Mouse (Mus musculus): ENCODE data around the gene Hnrnpk. TPM values are rescaled to one million over a fixed set of nuclear protein-coding genes. Genes with fewer than 3 reads are reported as not detected.
"Not testable (repeated sequence)": the region's sequence is repeated elsewhere in the genome, so short reads cannot be mapped to it uniquely, and the experiment has no call there.

Hnrnpk gene
- polyA plus RNA-seq (2016; fragmentation: Nextera tagmentation; extraction: Ambion mirVana) = 2,221 and 2,293 TPM in 2 replicates

- WGBS = 8% methylated on average over 17 of the region's 17 CpGs
- Histone ChIP-seq H3K4me1 (peaks cover 19% of the 10 kb centered on the region), H3K36me3 (peaks cover 31% of the 10 kb centered on the region), H3K27ac (replicated peaks) (peak within 1 kb of the TSS; percentile 100), H3K4me3 (peak within 1 kb of the TSS; percentile 97)
- H3K27me3 ChIP-seq (ENCODE audit: low read depth, poor library complexity, severe bottlenecking); DNase-seq (ENCODE audit: low spot score); H3K9me3 ChIP-seq (replicated peaks): not testable (repeated sequence)
Measured at GRCm38 (mm10) chr13:58403243-58403642, at the start of gene Hnrnpk. Hnrnpk (minus strand) TSS chr13:58403343.

GRCm38 (mm10) chr13:58452246-58452645, 49.1 kb upstream of the Hnrnpk start:
- DNase-seq (ENCODE audit: low spot score) = no peak
- 72% methylated on average over 4 of the region's 4 CpGs for WGBS

DNA sequence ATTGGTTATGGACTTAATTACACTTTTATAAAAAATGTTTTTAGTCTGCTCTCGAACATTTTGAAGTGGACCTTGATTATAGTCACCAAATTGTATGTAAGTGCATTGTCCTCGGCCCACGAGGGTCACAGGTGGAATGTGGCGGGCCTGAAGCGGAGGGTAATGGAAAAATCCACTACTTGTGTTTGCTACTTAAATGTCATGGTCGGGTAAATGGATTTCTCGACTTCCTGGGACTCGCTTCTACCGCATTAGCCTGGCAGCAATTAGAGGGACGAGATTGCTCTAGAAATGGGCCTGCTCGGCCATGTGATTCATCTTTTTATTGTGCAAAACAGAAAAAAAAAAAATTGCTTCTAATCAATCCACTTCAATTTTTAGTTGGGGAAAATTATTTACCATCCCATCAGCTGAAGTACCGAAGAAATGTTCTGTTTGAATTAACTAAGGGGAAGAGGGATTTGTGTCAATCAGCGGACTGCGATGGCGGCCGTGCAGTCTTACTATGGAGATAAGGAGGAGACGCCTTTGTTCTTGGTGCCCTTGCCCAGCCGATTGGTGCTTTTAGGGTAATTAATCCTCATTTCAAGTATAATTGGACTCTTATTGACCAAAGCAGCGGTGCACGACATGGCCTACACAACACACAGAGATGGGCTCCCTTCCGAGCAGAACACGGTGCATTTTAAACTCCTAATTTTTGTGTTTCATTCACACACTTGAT, 47.5 kb upstream of the Hnrnpk start:
- no peaks in the 10 kb centered on the region; the same call in 1 of the 2 replicates for H3K9me3 ChIP-seq (replicated peaks)
- H3K36me3 ChIP-seq = no peaks in the 10 kb centered on the region
- H3K4me3 ChIP-seq = 0 out of 2 replicates have a peak overlapping the region, but pooled peaks have one; percentile 24
- 0 out of 2 replicates have a peak overlapping the region, but pooled peaks have one; percentile 49 for H3K27ac ChIP-seq (replicated peaks)
- H3K27me3 ChIP-seq (ENCODE audit: low read depth, poor library complexity, severe bottlenecking) = peaks cover 53% of the 10 kb centered on the region
- H3K4me1 ChIP-seq = peaks cover 30% of the 10 kb centered on the region
- 51% methylated on average over 22 of the region's 22 CpGs for WGBS
- no peak for DNase-seq (ENCODE audit: low spot score)

More at GRCm38 (mm10) chr13:58452246-58452645, 49.1 kb upstream of the Hnrnpk start:
- no peak overlapping the region for H3K4me3 ChIP-seq
- no peak overlapping the region for H3K27ac ChIP-seq (replicated peaks)
- H3K36me3 ChIP-seq = no peaks in the 10 kb centered on the region
- peaks cover 54% of the 10 kb centered on the region for H3K27me3 ChIP-seq (ENCODE audit: low read depth, poor library complexity, severe bottlenecking)
- peaks cover 39% of the 10 kb centered on the region for H3K4me1 ChIP-seq
- no peaks in the 10 kb centered on the region; the same call in 1 of the 2 replicates for H3K9me3 ChIP-seq (replicated peaks)

DNA sequence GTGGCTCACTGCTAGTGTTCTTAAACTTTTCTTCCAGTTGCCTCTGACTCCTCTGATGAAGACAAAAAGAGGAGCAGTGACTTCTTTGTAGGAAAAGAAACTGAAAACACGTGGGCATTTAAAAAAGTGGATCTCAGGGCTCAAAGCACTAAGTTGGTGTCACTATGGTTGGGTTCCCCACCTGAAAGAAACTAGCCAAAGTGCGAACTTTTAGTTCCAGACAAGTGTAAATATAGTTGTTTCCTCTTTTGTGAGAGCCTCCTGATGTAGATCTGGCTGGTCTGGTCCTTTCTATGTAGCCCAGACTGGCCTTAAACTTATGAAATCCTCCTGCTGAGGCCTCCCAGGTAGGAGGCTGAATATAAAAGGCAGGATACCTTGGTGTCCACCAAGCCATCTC, 43.4 kb upstream of the Hnrnpk start:
- Histone ChIP-seq H3K4me3 (no peak overlapping the region), H3K36me3 (no peaks in the 10 kb centered on the region), H3K27me3 (ENCODE audit: low read depth, poor library complexity, severe bottlenecking) (peaks cover 12% of the 10 kb centered on the region), H3K27ac (replicated peaks) (no peak overlapping the region), H3K9me3 (replicated peaks) (no peaks in the 10 kb centered on the region), H3K4me1 (peaks cover 13% of the 10 kb centered on the region)
- WGBS = 80% methylated on average over 2 of the region's 2 CpGs
- DNase-seq (ENCODE audit: low spot score) = no peak

GRCm38 (mm10) chr13:58443787-58444186, 40.6 kb upstream of the Hnrnpk start:
- Histone ChIP-seq H3K4me1 (peaks cover 6% of the 10 kb centered on the region), H3K27ac (replicated peaks) (no peak overlapping the region), H3K36me3 (no peaks in the 10 kb centered on the region), H3K27me3 (ENCODE audit: low read depth, poor library complexity, severe bottlenecking) (no peaks in the 10 kb centered on the region), H3K9me3 (replicated peaks) (no peaks in the 10 kb centered on the region), H3K4me3 (no peak overlapping the region)
- DNase-seq (ENCODE audit: low spot score) = no peak
- WGBS = 70% methylated on average over 7 of the region's 7 CpGs

DNA sequence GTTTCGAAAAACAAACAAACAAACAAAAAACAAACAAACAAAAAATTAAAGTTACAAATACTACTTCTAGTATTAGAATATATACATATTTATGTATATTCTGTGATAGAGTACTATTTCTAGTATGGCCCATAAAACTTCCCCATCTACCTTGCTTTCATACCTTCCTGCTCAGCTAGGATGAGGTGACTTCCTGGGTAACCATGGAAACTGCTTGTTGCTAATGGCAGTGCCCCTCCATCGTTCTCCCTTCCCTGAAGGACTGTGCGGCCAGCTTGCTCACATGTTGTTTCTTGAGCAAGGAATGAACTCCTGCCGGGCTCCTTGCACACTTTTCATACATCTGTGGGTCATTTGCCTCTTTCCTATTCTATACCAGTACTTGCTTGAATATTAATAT, 40.2 kb upstream of the Hnrnpk start:
- no peaks in the 10 kb centered on the region for H3K36me3 ChIP-seq
- no peak overlapping the region for H3K4me3 ChIP-seq
- no peak for DNase-seq (ENCODE audit: low spot score)
- no peaks in the 10 kb centered on the region for H3K9me3 ChIP-seq (replicated peaks)
- WGBS = 72% methylated on average over 4 of the region's 4 CpGs
- peaks cover 11% of the 10 kb centered on the region for H3K4me1 ChIP-seq
- H3K27me3 ChIP-seq (ENCODE audit: low read depth, poor library complexity, severe bottlenecking) = no peaks in the 10 kb centered on the region
- no peak overlapping the region for H3K27ac ChIP-seq (replicated peaks)

- Histone ChIP-seq H3K9me3 (replicated peaks) (no peaks in the 10 kb centered on the region), H3K27me3 (ENCODE audit: low read depth, poor library complexity, severe bottlenecking) (no peaks in the 10 kb centered on the region), H3K4me1 (peaks cover 14% of the 10 kb centered on the region), H3K36me3 (no peaks in the 10 kb centered on the region), H3K27ac (replicated peaks) (no peak overlapping the region), H3K4me3 (no peak overlapping the region)
- 56% methylated on average over 2 of the region's 2 CpGs for WGBS
- no peak for DNase-seq (ENCODE audit: low spot score)
Measured at GRCm38 (mm10) chr13:58439716-58440115, 36.6 kb upstream of the Hnrnpk start.

- WGBS = 66% methylated on average over 10 of the region's 10 CpGs
- H3K4me3 ChIP-seq = no peak overlapping the region
- H3K36me3 ChIP-seq = no peaks in the 10 kb centered on the region
- no peak overlapping the region for H3K27ac ChIP-seq (replicated peaks)
- DNase-seq (ENCODE audit: low spot score) = no peak
- H3K9me3 ChIP-seq (replicated peaks) = no peaks in the 10 kb centered on the region
- 0 out of 2 replicates have a peak, but pooled peaks cover 6% of the 10 kb centered on the region for H3K4me1 ChIP-seq
- no peaks in the 10 kb centered on the region for H3K27me3 ChIP-seq (ENCODE audit: low read depth, poor library complexity, severe bottlenecking)
Measured at GRCm38 (mm10) chr13:58423061-58423660, 20.0 kb upstream of the Hnrnpk start.

DNA sequence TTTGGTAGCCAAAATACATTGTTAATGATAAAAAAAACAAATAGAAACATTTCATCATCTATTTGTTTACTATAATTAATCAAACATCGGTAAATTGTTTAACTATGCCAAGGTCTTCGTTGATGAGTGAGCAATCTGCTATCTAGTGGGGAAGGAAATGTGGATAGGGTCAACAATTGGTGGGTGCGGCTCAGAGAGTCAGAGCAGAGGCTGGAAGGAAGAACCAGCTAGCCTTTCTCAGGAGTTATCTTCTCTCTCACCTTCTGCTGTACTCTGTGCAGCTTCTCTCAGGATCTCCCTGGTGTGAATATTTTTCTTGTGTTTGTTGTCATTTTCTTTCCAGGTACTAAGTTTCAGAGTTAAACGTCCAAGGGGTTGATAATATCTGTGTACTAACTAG, 19.1 kb upstream of the Hnrnpk start:
- no peak overlapping the region for H3K4me3 ChIP-seq
- WGBS = 88% methylated on average over 4 of the region's 4 CpGs
- H3K9me3 ChIP-seq (replicated peaks) = no peaks in the 10 kb centered on the region
- no peak overlapping the region for H3K27ac ChIP-seq (replicated peaks)
- no peaks in the 10 kb centered on the region for H3K36me3 ChIP-seq
- H3K4me1 ChIP-seq = 0 out of 2 replicates have a peak, but pooled peaks cover 6% of the 10 kb centered on the region
- no peaks in the 10 kb centered on the region for H3K27me3 ChIP-seq (ENCODE audit: low read depth, poor library complexity, severe bottlenecking)
- DNase-seq (ENCODE audit: low spot score) = no peak

- no peak for DNase-seq (ENCODE audit: low spot score)
- WGBS = 79% methylated on average over 4 of the region's 4 CpGs
- no peak overlapping the region for H3K27ac ChIP-seq (replicated peaks)
Measured at GRCm38 (mm10) chr13:58421026-58421425, 17.9 kb upstream of the Hnrnpk start.

GRCm38 (mm10) chr13:58419266-58419665, 16.1 kb upstream of the Hnrnpk start:
- no peaks in the 10 kb centered on the region for H3K27me3 ChIP-seq (ENCODE audit: low read depth, poor library complexity, severe bottlenecking)
- no peak overlapping the region for H3K27ac ChIP-seq (replicated peaks)
- no peak for DNase-seq (ENCODE audit: low spot score)
- no peaks in the 10 kb centered on the region for H3K36me3 ChIP-seq
- 94% methylated on average over 1 of the region's 1 CpGs for WGBS
- no peak overlapping the region for H3K4me3 ChIP-seq
- H3K4me1 ChIP-seq = 0 out of 2 replicates have a peak, but pooled peaks cover 6% of the 10 kb centered on the region
- H3K9me3 ChIP-seq (replicated peaks) = no peaks in the 10 kb centered on the region; the same call in 1 of the 2 replicates

More at GRCm38 (mm10) chr13:58421026-58421425, 17.9 kb upstream of the Hnrnpk start:
- H3K27me3 ChIP-seq (ENCODE audit: low read depth, poor library complexity, severe bottlenecking) = no peaks in the 10 kb centered on the region
- H3K9me3 ChIP-seq (replicated peaks) = no peaks in the 10 kb centered on the region; the same call in 1 of the 2 replicates
- H3K4me1 ChIP-seq = 0 out of 2 replicates have a peak, but pooled peaks cover 6% of the 10 kb centered on the region
- H3K36me3 ChIP-seq = no peaks in the 10 kb centered on the region
- no peak overlapping the region for H3K4me3 ChIP-seq

DNA sequence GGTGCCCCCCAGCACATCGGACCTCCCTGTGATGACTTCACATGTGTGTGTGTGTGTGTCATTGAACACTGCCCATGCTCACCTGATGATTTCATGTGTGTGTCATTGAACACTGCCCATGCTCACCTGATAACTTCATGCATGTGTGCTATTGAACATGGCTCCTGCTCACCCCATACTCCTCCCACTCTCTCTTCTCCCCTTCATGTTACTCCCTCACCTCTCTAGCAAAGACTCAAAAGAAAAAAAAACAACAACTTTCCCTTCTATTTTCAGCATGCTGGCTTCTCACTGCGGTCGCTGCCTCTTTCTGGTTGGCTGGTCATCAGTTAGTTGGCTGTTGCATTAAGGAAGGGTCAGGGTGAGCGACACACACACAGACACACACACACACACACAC, 15.5 kb upstream of the Hnrnpk start:
- H3K4me3 ChIP-seq = no peak overlapping the region
- no peak for DNase-seq (ENCODE audit: low spot score)
- H3K9me3 ChIP-seq (replicated peaks) = no peaks in the 10 kb centered on the region; the same call in 1 of the 2 replicates
- H3K27me3 ChIP-seq (ENCODE audit: low read depth, poor library complexity, severe bottlenecking) = no peaks in the 10 kb centered on the region
- no peak overlapping the region for H3K27ac ChIP-seq (replicated peaks)
- WGBS = 90% methylated on average over 4 of the region's 4 CpGs
- 0 out of 2 replicates have a peak, but pooled peaks cover 6% of the 10 kb centered on the region for H3K4me1 ChIP-seq
- no peaks in the 10 kb centered on the region for H3K36me3 ChIP-seq

DNA sequence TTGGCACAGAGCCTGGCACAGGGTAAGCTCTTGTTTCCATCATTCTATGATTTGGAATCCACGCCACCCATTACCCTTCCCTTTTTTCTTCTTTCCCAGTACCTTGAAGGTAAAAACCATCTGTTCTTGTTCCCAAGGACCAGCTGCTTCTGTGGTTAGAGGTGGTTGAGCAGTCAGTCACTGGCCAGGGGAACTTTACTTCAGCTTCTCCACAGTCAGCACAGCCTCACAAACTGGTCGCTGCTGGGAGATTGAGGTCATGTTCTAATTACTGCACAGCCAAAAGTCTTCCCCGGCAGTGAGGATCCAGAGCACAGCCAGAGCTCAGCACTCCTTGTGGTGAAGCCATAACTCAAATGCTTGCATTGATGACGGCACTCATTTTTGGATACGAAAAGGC, 12.7 kb upstream of the Hnrnpk start:
- H3K27me3 ChIP-seq (ENCODE audit: low read depth, poor library complexity, severe bottlenecking) = no peaks in the 10 kb centered on the region
- no peak for DNase-seq (ENCODE audit: low spot score)
- H3K36me3 ChIP-seq = peaks cover 23% of the 10 kb centered on the region
- no peaks in the 10 kb centered on the region for H3K4me1 ChIP-seq
- WGBS = 90% methylated on average over 5 of the region's 5 CpGs
- peaks cover 3% of the 10 kb centered on the region; the same call in 1 of the 2 replicates for H3K9me3 ChIP-seq (replicated peaks)
- H3K4me3 ChIP-seq = no peak overlapping the region
- no peak overlapping the region for H3K27ac ChIP-seq (replicated peaks)

All from midbrain, embryonic 10.5 days (tissue).